Mouse (Mus musculus) megakaryocyte-erythroid progenitor cell, adult 5-6 weeks (primary cell): ENCODE data around the gene Il1rl1. TPM values are rescaled to one million over a fixed set of nuclear protein-coding genes. Genes with fewer than 3 reads are reported as not detected.

Experiments
- total RNA-seq, 2 experiments: library from RNA; stranded (forward) in 1 of 2; stranded (reverse) in 1 of 2; fragments of 200-1000, 215-1000 nt in 1 of 2; fragments of >200 nt in 1 of 2; fragmentation: Nextera tagmentation in 1 of 2; gene quantifications; 2 replicates each; pipeline ENCODE4 v1.2.3; 2014 to 2017

The Il1rl1 gene
- total RNA-seq, 2 experiments from 2014 or later: 48.7 to 97.4 TPM

Other genes starting within 250 kb of the Il1rl1 start
- gene Il1r1, start 204.5 kb upstream of the Il1rl1 start, total RNA-seq (2014; fragmentation: Nextera tagmentation): 0.49 and 2.7 TPM in 2 replicates
- gene Il1r1, start 204.5 kb upstream of the Il1rl1 start, total RNA-seq (2017): 1.4 and 3.1 TPM in 2 replicates
- gene Il1rl2, start 105.0 kb upstream of the Il1rl1 start, total RNA-seq (2014; fragmentation: Nextera tagmentation): 2.6 and 6.3 TPM in 2 replicates
- 1.2 and 6.3 TPM in 2 replicates for gene Il1rl2, start 105.0 kb upstream of the Il1rl1 start, total RNA-seq (2017)
- gene Il18r1, start 36.0 kb downstream of the Il1rl1 start, total RNA-seq (2014; fragmentation: Nextera tagmentation): 0.55 and 2.5 TPM in 2 replicates
- 1.9 and 6.2 TPM in 2 replicates for gene Il18r1, start 36.0 kb downstream of the Il1rl1 start, total RNA-seq (2017)
- 5.9 and 11.6 TPM in 2 replicates for gene Il18rap, start 85.8 kb downstream of the Il1rl1 start, total RNA-seq (2014; fragmentation: Nextera tagmentation)
- gene Il18rap, start 85.8 kb downstream of the Il1rl1 start, total RNA-seq (2017): 3.4 and 10.0 TPM in 2 replicates
- not detected in 2 replicates for gene Slc9a4, start 150.5 kb downstream of the Il1rl1 start, total RNA-seq (2014; fragmentation: Nextera tagmentation)
- gene Slc9a4, start 150.5 kb downstream of the Il1rl1 start, total RNA-seq (2017): not detected in 2 replicates